Mouse (Mus musculus) kidney, adult 9 months (tissue): ENCODE data around the gene Tex36.

Experiments used
- DNase-seq: peaks from one replicate; pipeline ENCODE4 v3.0.0; 2022

Gene Tex36

DNA sequence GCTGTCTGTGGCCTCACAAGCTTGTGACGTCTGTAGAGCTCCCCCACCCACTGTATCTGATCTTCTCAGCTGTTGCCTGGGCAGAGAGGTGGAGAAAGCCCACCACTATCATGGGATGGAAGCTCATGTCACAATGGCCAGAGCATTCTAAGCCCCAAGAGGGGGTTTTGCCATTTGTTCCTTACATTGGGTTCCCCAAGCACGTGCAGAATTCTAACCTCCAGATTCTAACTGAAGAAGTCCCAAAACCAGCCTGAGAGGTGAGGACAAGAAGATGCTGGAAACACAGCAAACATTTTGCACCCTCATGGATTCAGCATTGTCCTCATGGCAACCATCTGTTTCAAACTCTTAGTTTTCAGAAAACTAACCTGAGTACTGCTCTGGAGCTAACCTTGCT lies at the start of gene Tex36:
TSS of gene Tex36 (minus strand) at position 101 of the 400 bp plus-strand sequence.
- no peak for DNase-seq

DNA sequence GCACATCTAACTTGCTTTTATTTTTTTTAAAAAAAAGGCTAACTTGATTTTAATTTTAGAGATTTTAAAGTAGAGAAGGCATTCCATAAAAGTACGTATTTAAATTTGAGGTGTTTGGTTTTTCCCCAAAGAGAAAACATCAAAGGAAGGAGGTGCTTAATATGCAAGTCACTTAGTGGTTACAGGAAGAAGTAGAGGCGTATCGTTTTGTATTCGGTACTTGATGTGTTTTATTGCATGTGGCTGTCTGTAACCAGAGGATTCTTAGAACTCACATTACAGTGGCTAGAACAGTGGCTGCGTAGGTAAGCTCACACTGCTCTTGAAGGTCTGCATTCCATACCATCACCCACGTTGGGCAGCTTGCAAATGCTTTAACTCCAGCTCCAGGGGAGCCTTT lies 43.8 kb upstream of the Tex36 start:
- no peak for DNase-seq

DNA sequence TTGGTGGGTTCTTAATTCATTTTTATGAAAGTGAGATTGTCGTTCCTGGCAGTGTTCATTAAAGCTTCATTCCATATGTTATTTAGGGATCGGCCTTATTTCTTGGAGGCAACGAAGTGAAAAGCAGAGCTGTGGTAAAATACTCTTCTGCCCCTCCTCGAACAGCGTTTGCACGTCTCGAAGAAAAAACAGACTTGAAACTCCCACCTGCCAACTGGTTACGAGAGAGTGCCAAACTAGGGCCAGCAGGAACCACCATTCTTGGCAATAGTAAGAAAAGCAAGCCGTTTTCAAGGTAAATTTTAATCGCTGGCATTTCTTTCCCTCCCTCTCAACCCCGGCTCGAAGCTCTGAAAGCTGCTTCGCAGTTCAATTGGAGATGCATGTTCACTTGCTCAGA lies 36.9 kb upstream of the Tex36 start:
- DNase-seq = no peak

DNA sequence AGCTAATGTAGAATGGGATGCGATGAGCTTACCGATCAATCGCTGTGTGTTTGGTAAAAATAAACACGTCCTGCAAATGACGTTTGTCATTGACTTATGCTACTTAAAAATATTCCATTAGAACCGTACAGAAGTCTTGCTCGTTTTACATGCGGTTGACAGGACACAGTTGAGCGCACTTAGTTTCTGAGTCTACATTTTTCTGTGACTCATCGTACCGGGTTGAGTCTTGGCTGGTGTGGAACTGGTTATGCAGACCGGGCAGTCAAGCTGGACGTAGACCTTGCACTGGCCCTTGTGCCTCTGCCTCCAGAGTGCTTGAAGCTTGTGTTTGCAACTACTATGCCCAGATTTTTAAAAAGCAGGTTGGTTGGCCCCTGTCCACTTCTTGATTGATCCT lies 36.3 kb upstream of the Tex36 start:
- DNase-seq = peak; percentile 58

GRCm38 (mm10) chr7:133637361-133638305 lies 35.7 kb upstream of the Tex36 start, which contains the start of gene Edrf1:
Edrf1 (plus strand) TSS chr7:133637543.
- DNase-seq = peak; percentile 99

- peak; percentile 92 for DNase-seq
Observed at GRCm38 (mm10) chr7:133636738-133637352, 34.9 kb upstream of the Tex36 start.

DNA sequence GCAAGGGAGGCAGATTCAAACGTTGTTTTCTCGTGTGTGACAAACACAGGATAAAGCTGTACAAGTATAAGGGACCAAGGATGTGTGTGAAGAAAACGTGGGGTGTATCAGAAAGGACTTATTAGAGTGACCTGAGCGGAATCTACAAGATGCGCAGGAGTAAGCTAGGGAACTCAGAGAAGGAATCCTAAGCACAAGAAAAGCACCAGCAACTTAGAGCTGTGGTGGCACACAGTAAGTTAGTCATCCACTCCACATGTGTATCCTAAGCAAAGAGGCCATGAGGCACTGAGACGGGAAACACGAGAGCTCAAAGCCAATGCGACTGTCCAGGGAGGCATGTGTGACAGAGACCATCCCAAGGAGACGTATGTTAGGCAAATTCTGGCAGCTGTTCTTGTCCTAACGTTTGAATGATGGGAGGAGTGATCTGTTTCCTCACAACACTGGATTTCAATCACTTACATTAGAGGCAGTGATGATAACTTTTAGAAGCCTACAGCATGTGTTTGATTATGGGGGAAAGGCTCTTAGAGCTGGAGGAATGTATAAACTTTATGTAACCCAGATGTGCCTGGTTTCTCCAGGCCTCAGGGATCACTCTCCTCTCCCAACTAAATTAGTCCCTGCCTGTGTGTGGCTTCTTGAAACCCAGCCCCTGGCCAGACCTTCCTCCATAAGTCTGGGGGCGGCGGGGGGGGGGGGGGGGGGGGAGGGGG lies 33.1 kb upstream of the Tex36 start:
- no peak for DNase-seq

DNA sequence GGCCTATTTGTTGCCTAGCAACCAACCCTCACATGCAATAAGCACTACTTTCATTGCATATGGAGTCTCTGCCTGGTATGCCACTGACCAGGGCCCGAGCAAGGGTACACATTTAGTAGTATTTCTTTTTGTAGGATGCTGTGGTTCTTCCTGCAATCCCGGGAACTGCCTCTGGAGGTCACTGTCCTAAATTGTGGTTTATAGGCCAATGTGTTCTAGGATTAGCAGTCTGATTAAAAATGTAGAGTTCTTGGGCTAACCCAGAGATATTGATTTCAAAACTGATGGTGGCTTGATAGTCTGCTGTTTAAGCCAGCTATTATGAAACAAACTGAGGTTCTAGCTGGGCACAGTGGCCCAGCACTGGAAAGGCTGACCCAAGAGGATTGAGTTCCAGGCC lies 30.5 kb upstream of the Tex36 start:
- peak; percentile 70 for DNase-seq

DNA sequence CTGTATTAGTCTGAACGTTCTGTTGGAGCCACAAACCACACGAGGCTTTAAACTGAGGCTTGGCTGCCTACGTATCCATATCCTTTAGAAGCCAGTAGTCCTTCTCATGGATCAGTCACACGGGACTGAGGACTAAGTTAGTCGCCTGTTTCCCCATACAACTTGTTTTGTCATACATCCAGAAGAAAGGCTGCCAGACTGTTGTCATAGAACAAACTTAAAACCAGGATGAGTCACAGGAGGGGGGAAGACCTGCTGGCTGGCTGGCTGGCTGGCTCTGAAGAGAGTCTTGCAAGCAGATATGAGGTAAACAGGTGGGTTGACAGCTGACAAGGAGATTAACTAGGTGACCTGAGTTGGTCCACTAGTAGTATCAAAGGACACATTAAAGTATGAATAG lies 28.9 kb upstream of the Tex36 start:
- no peak for DNase-seq

- no peak for DNase-seq
Observed at GRCm38 (mm10) chr7:133627184-133627936, 25.4 kb upstream of the Tex36 start.

- DNase-seq = no peak
Observed at GRCm38 (mm10) chr7:133623226-133623625, 21.3 kb upstream of the Tex36 start.

DNA sequence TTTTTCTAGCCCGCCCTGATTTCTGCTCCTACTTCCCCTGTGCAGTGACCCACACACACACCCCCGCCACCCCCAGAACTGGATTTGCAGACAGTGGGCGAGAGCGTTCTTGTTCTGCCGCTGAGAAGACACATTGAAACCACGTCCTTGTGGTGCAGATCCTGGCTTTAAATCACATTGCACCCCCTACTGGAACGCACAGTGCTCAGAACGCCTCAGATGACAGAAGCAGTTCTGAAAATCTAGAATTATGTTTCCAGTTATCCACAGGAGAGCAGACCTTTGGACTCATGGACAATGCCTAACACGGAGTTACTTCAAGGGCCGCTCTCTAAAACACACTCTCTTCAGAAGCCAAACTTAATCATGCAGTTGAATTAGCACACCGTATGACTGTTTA lies 18.8 kb upstream of the Tex36 start:
- peak; percentile 45 for DNase-seq

DNA sequence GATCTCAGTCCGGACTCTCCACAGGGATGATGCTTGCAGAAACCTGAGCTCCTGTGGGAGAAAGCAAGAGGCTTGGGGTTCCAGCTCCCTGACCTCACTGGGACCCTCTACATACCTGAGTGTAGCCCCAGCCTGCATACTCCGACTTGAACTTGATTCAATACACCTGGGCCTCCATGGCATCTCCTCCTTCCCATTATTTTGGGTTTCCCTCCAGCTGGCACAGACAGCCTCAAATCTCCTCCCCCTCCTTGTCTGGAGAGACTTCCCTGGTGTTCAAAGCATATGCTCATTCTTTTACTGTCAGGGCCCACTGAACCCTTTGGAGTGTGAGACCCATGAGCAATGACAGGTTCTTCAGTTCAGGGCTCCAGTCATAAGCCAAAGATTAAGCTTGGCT lies 11.0 kb upstream of the Tex36 start:
- DNase-seq = no peak

- no peak for DNase-seq
Observed at GRCm38 (mm10) chr7:133609585-133609984, 7.6 kb upstream of the Tex36 start.

- no peak for DNase-seq
Observed at GRCm38 (mm10) chr7:133608631-133609340, 6.8 kb upstream of the Tex36 start.

DNA sequence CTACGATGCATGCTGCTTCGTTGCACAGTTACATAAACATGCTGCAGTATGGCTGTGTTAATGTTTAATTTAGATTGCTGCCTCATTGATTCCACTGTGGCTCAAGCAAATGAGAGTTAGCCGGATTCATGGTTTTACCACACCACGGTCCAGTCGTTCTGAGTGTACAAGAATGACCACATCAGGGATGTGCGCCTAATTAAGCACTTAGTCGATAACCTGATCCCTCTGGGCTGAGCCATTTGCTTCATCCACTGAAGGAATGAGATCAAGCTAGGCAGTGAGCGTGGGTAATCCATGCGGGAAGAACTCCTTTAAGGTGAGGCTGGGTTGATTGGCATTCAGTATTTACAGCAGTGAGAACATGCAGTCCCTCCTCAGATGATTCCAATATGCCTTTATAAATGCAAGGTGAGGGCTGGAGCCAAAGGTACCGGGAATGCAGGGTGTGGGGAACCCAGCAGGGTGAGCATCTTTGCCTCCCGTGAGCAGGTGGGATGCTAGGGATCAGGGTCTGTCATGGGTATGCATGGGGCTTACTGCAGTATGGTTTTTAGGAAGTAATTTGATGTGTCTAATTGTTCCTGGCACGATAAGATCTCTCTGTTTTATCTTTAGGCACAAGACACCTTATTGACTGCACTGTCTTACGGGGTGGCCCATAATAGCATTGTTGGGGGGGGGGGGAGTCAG lies 6.1 kb upstream of the Tex36 start:
- DNase-seq = no peak

- no peak for DNase-seq
Observed at GRCm38 (mm10) chr7:133607331-133607730, 5.4 kb upstream of the Tex36 start.

- DNase-seq = no peak
Observed at GRCm38 (mm10) chr7:133604427-133605081, 2.6 kb upstream of the Tex36 start.

DNA sequence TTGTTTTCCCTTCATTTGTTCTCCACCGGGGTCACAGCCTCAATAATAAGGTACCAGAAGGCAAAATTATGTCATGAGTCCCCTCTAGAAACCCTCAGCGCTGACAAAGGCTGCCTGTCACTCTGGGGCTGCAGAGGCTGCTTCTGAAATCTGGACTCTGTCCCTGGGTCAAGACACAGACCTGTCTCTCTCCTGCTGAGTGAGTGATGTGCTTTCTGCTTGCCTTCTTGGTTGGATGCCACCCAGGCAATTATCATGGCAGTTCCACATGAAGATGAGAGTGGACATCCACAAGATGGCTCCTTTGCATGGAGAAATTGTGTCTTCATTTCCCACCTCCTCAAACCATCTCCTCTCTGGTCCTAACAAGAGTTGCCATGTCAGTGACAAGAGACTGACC lies 1.2 kb upstream of the Tex36 start:
- peak; percentile 39 for DNase-seq

- no peak for DNase-seq
Observed at GRCm38 (mm10) chr7:133600558-133600957, 1.4 kb downstream of the Tex36 start.

DNA sequence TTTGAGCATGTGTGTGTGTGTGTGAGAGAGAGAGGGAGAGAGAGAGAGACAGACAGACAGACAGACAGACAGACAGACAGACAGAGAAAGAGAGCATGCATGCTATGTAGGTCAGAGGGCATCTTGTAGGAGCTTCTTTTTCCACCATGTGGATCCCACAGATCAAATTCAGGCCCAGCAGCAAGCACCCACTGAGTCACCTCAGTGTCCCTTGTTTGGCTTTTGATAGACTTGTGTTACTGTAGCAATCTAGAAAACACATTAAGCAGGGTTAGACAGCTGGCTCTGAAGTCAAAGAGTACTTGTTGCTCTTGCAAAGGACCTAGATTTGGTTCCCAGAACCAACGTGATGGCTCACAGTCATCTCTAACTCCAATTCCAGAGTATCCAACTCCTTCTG lies 10.2 kb downstream of the Tex36 start:
- no peak for DNase-seq
